Mouse (Mus musculus) C2C12 (cell line): Measurements from ENCODE around the gene Orm3. TPM values are rescaled to one million over a fixed set of nuclear protein-coding genes. Genes with fewer than 3 reads are reported as not detected.
"Not testable (repeated sequence)": the region's sequence is repeated elsewhere in the genome, so short reads cannot be mapped to it uniquely, and the experiment has no call there.

ENCODE experiments used
- H3K27me3 ChIP-seq: one replicate; pipeline ENCODE4 v1.6.1; 2011; ENCODE audit not compliant: control insufficient read depth, insufficient read depth, insufficient read length
- H3K36me3 ChIP-seq: one replicate; pipeline ENCODE4 v1.6.1; 2011; ENCODE audit not compliant: control insufficient read depth, insufficient read depth
- H3K4me3 ChIP-seq: one replicate; pipeline ENCODE4 v1.5.1; 2011; ENCODE audit warnings: mild to moderate bottlenecking, control low read depth; ENCODE audit not compliant: poor library complexity, insufficient read depth, severe bottlenecking
- H3K79me2 ChIP-seq: one replicate; pipeline ENCODE4 v1.6.1; 2011; ENCODE audit not compliant: control insufficient read depth, insufficient read depth
- H3K79me3 ChIP-seq: one replicate; pipeline ENCODE4 v1.6.1; 2011; ENCODE audit warnings: low read depth, control low read depth
- H3ac ChIP-seq: one replicate; pipeline ENCODE3; 2011; ENCODE audit warnings: low read depth; ENCODE audit not compliant: control insufficient read depth, insufficient read length
- CEBPB ChIP-seq: IDR thresholded peaks from one replicate; pipeline ENCODE4 v1.6.1; 2011; ENCODE audit warnings: low read depth, mild to moderate bottlenecking, control low read depth, moderate library complexity
- CTCF ChIP-seq: IDR thresholded peaks from one replicate; pipeline ENCODE4 v1.5.1; 2011; ENCODE audit not compliant: control insufficient read depth, insufficient read depth, insufficient read length
- FOSL1 ChIP-seq: IDR thresholded peaks from one replicate; pipeline ENCODE4 v1.8.0; 2011; ENCODE audit warnings: mild to moderate bottlenecking, low read length; ENCODE audit not compliant: poor library complexity, insufficient read depth, severe bottlenecking
- MAX ChIP-seq: IDR thresholded peaks from one replicate; pipeline ENCODE4 v1.6.1; 2011; ENCODE audit warnings: mild to moderate bottlenecking, control low read depth
- MYOD1 ChIP-seq: IDR thresholded peaks from one replicate; pipeline ENCODE4 v1.6.1; 2011; ENCODE audit warnings: low read depth; ENCODE audit not compliant: control insufficient read depth, insufficient read length
- MYOG ChIP-seq: IDR thresholded peaks from one replicate; pipeline ENCODE4 v1.6.1; 2011; ENCODE audit not compliant: control insufficient read depth, insufficient read length; ENCODE audit errors: extremely low read depth
- USF1 ChIP-seq: IDR thresholded peaks from one replicate; pipeline ENCODE4 v1.6.1; 2011; ENCODE audit warnings: low read depth, mild to moderate bottlenecking, control low read depth, moderate library complexity
- polyA plus RNA-seq: library from polyadenylated mRNA; unstranded; fragments of >200 nt; fragmentation: generic; extraction: Trizol; gene quantifications from one replicate; pipeline ENCODE4 v1.2.1, GENCODE M21; 2012; ENCODE audit warnings: missing spikeins

Orm3 gene
- polyA plus RNA-seq, 1 experiment: not detected

DNA sequence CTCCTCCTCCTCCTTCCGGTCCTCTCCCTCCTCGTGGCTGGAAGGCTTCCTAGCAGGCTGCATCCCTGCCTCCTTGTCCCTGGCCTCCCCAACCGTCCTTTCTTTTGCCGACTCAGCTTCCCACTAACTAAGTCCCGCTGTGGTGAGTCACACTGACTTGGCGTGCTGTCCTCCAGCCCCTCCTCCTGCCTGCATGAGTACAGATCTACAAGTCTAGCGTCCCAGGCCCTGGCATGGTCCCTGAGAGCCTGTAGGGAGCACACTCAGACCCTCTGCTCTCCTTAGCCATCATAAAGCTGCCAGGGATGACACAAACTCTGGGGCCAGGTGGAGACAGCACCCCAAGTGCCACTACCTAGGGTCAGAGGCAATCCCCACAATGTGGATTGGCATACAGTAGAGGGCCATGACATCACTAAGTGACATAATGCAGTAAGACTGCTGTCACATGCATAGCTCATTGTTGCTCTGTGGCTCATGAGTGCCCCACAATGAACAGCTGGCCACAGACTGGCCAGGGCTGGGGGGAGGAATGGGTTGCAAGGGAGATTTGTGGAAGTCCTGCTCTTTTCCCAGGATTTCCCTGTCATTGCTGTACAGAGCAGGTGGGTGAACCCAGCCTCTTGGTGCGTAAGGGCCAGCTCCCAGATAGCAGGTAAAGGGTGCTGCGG, 39.8 kb upstream of the Orm3 start:
- Histone ChIP-seq H3K79me3 (no peaks in the 10 kb centered on the region), H3ac (no peak overlapping the region), H3K36me3 (no peaks in the 10 kb centered on the region), H3K27me3 (peaks cover 5% of the 10 kb centered on the region), H3K79me2 (no peaks in the 10 kb centered on the region), H3K4me3 (no peak overlapping the region)
- peak; percentile 90 for TF ChIP-seq MYOD1
- no peak for TF ChIP-seq MAX

- peak; percentile 46 for TF ChIP-seq CTCF
- not testable (repeated sequence) for H3K79me3 ChIP-seq, H3K36me3 ChIP-seq, H3ac ChIP-seq, H3K79me2 ChIP-seq, H3K27me3 ChIP-seq, H3K4me3 ChIP-seq
Measured at GRCm38 (mm10) chr4:63319566-63319965, 36.4 kb upstream of the Orm3 start.

DNA sequence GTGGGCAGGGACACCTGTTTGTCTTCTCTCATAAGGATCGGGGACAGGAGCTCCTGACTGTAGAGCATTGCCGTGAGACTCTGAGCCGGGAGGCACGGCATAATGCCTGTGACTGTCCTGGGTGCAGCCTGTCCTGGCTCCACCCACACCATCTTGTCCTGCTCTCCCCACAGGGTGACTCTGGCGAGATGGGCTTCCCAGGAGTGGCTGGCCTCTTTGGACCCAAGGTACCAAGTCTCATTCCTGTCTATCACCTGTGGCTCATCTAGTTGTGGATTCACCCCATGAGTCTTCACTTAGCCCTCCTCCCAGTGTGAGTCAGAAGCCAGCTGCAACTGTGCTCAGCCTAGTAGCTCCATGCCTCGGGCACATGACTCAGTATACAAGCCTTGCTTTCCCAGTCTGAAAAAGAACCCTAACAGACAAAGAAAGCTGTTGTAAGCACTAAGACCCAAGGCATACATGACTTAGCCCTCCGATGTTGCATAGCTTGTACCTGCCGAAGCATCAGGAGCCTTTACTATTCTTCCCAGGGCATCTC, 32.6 kb upstream of the Orm3 start:
- H3K79me2 ChIP-seq: no peaks in the 10 kb centered on the region
- no peak for TF ChIP-seq MYOG
- TF ChIP-seq FOSL1: no peak
- TF ChIP-seq MYOD1: peak; percentile 70
- no peak overlapping the region for H3ac ChIP-seq
- no peak overlapping the region for H3K4me3 ChIP-seq
- H3K36me3 ChIP-seq: no peaks in the 10 kb centered on the region
- H3K79me3 ChIP-seq: no peaks in the 10 kb centered on the region
- H3K27me3 ChIP-seq: peaks cover 20% of the 10 kb centered on the region

DNA sequence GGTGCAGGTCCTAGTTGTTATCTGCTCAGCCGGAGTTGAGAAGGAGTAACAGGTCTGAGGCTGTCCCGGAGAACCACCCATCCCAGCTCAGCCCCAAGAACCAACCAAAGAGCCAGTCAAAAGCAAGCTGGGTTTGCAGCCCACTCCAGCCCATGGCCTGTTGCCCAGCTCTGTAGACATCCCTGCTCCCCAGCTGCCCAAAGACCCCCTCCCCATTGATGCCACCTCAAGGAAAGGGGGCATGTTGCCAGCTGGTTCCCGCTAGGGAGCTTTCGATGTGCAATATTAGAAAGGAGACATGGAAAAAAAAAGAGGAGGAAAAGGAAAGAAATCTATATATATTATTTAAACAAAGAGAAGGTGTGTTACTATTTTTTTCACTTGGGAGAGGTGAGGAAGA, 22.6 kb upstream of the Orm3 start:
- Histone ChIP-seq H3K79me2 (no peaks in the 10 kb centered on the region), H3K4me3 (no peak overlapping the region), H3K27me3 (peaks cover 34% of the 10 kb centered on the region), H3K79me3 (no peaks in the 10 kb centered on the region), H3K36me3 (no peaks in the 10 kb centered on the region), H3ac (no peak overlapping the region)
- TF ChIP-seq FOSL1: no peak
- no peak for TF ChIP-seq CEBPB
- no peak for TF ChIP-seq CTCF
- no peak for TF ChIP-seq USF1
- no peak for TF ChIP-seq MAX
- no peak for TF ChIP-seq MYOG
- no peak for TF ChIP-seq MYOD1

- no peaks in the 10 kb centered on the region for H3K36me3 ChIP-seq
- TF ChIP-seq CTCF: no peak
- TF ChIP-seq MYOD1: no peak
- TF ChIP-seq MYOG: no peak
- H3K79me2 ChIP-seq: no peaks in the 10 kb centered on the region
- H3ac ChIP-seq: no peak overlapping the region
- H3K79me3 ChIP-seq: no peaks in the 10 kb centered on the region
- no peak overlapping the region for H3K4me3 ChIP-seq
- peaks cover 5% of the 10 kb centered on the region for H3K27me3 ChIP-seq
Measured at GRCm38 (mm10) chr4:63338414-63339076, 17.4 kb upstream of the Orm3 start.

GRCm38 (mm10) chr4:63342491-63342890, 13.5 kb upstream of the Orm3 start:
- Histone ChIP-seq H3K36me3 (no peaks in the 10 kb centered on the region), H3K4me3 (no peak overlapping the region)
- no peak for TF ChIP-seq MYOG
- no peak for TF ChIP-seq FOSL1
- TF ChIP-seq MYOD1: no peak
- no peak for TF ChIP-seq CTCF
- no peak for TF ChIP-seq MAX

More at GRCm38 (mm10) chr4:63342491-63342890, 13.5 kb upstream of the Orm3 start:
- H3K79me3 ChIP-seq: no peaks in the 10 kb centered on the region
- H3ac ChIP-seq: no peak overlapping the region
- no peaks in the 10 kb centered on the region for H3K79me2 ChIP-seq
- H3K27me3 ChIP-seq: peaks cover 3% of the 10 kb centered on the region
